Mouse (Mus musculus): ENCODE data around the gene Tcirg1.

GRCm38 (mm10) chr19:3871468-3871867 is 35.5 kb downstream of the Tcirg1 start:
- TF ChIP-seq CTCF (IDR thresholded peaks at IDR 0.05; ENCODE audit: low read depth, low read length) (no peak), POLR2A (IDR thresholded peaks at IDR 0.05; ENCODE audit: borderline replicate concordance, low read depth, low read length) (no peak)
